Mouse (Mus musculus): Measurements from ENCODE around the gene Fbxl18. TPM values are rescaled to one million over a fixed set of nuclear protein-coding genes. Genes with fewer than 3 reads are reported as not detected.

The Fbxl18 gene
- total and polyA plus RNA-seq, 3 experiments: 4.6 to 7.4 TPM; not detected in 1

- Histone ChIP-seq H3K27me3 (ENCODE audit: control insufficient read depth in 1 of 2, insufficient read depth in 2 of 2, low read length in 2 of 2) (no peaks in the 10 kb centered on the region), H3K79me2 (ENCODE audit: control insufficient read depth, insufficient read depth, low read length, poor library complexity) (no peaks in the 10 kb centered on the region), H3K4me3 (ENCODE audit: control insufficient read depth in 1 of 2, insufficient read depth in 1 of 2, low read depth in 2 of 2, low read length in 2 of 2) (no peak overlapping the region), H3K9me3 (replicated peaks; ENCODE audit: insufficient read depth, low read length) (no peaks in the 10 kb centered on the region), H3K4me1 (ENCODE audit: control insufficient read depth in 1 of 2, insufficient read depth in 2 of 2, low read length in 2 of 2) (no peaks in the 10 kb centered on the region), H3K27ac (ENCODE audit: control insufficient read depth, low read depth, low read length) (no peak overlapping the region), H3K36me3 (ENCODE audit: control insufficient read depth in 1 of 2, insufficient read depth in 2 of 2, low read length in 2 of 2) (no peaks in the 10 kb centered on the region), H3K9ac (ENCODE audit: control insufficient read depth, low read depth, low read length, poor library complexity, severe bottlenecking) (no peak overlapping the region)
- DNase-seq (ENCODE audit: low read depth, low spot score): no peak
- TF ChIP-seq SIN3A (IDR thresholded peaks at IDR 0.05; ENCODE audit: low read length) (no peak), USF1 (IDR thresholded peaks at IDR 0.05; ENCODE audit: low read depth, low read length) (no peak), RCOR1 (IDR thresholded peaks at IDR 0.05; ENCODE audit: low read depth, low read length) (no peak), MXI1 (IDR thresholded peaks at IDR 0.05; ENCODE audit: low read depth, low read length) (no peak), POLR2AphosphoS5 (IDR thresholded peaks at IDR 0.05; ENCODE audit: borderline replicate concordance, low read depth, low read length) (no peak), MAZ (IDR thresholded peaks at IDR 0.05; ENCODE audit: low read depth, low read length) (no peak), RAD21 (IDR thresholded peaks at IDR 0.05; ENCODE audit: low read depth, low read length) (no peak), ZC3H11A (IDR thresholded peaks at IDR 0.05; ENCODE audit: low read depth, low read length) (no peak), HCFC1 (IDR thresholded peaks at IDR 0.05; ENCODE audit: low read depth, low read length) (no peak), MYB (IDR thresholded peaks at IDR 0.05; ENCODE audit: low read depth, low read length) (no peak)
Observed at GRCm38 (mm10) chr5:142886761-142887160, 8.5 kb downstream of the Fbxl18 start.

- Histone ChIP-seq H3K27ac (ENCODE audit: control insufficient read depth, low read depth, low read length) (no peak overlapping the region), H3K9ac (ENCODE audit: control insufficient read depth, low read depth, low read length, poor library complexity, severe bottlenecking) (no peak overlapping the region), H3K4me1 (ENCODE audit: control insufficient read depth in 1 of 2, insufficient read depth in 2 of 2, low read length in 2 of 2) (no peaks in the 10 kb centered on the region), H3K4me3 (ENCODE audit: control insufficient read depth in 1 of 2, insufficient read depth in 1 of 2, low read depth in 2 of 2, low read length in 2 of 2) (no peak overlapping the region), H3K79me2 (ENCODE audit: control insufficient read depth, insufficient read depth, low read length, poor library complexity) (no peaks in the 10 kb centered on the region), H3K27me3 (ENCODE audit: control insufficient read depth in 1 of 2, insufficient read depth in 2 of 2, low read length in 2 of 2) (no peaks in the 10 kb centered on the region), H3K36me3 (ENCODE audit: control insufficient read depth in 1 of 2, insufficient read depth in 2 of 2, low read length in 2 of 2) (no peaks in the 10 kb centered on the region), H3K9me3 (replicated peaks; ENCODE audit: insufficient read depth, low read length) (no peaks in the 10 kb centered on the region)
- no peak for TF ChIP-seq E2F4 (IDR thresholded peaks at IDR 0.05; ENCODE audit: borderline replicate concordance, low read depth, low read length)
- TF ChIP-seq ZMIZ1 (IDR thresholded peaks at IDR 0.05; ENCODE audit: low read depth, low read length): no peak
- no peak for TF ChIP-seq USF1 (IDR thresholded peaks at IDR 0.05; ENCODE audit: low read depth, low read length)
- no peak for TF ChIP-seq TCF12 (IDR thresholded peaks at IDR 0.05; ENCODE audit: low read depth, low read length)
- no peak for TF ChIP-seq POLR2AphosphoS5 (IDR thresholded peaks at IDR 0.05; ENCODE audit: borderline replicate concordance, low read depth, low read length)
- TF ChIP-seq POLR2AphosphoS2 (IDR thresholded peaks at IDR 0.05; ENCODE audit: low read length): no peak
- no peak for TF ChIP-seq RAD21 (IDR thresholded peaks at IDR 0.05; ENCODE audit: low read depth, low read length)
- TF ChIP-seq MYB (IDR thresholded peaks at IDR 0.05; ENCODE audit: low read depth, low read length): no peak
- no peak for TF ChIP-seq MAFK (IDR thresholded peaks at IDR 0.05; ENCODE audit: borderline replicate concordance, low read depth, low read length)
- no peak for TF ChIP-seq ETS1 (IDR thresholded peaks at IDR 0.05; ENCODE audit: low read depth, low read length)
- no peak for TF ChIP-seq RCOR1 (IDR thresholded peaks at IDR 0.05; ENCODE audit: low read depth, low read length)
- no peak for TF ChIP-seq TBP (IDR thresholded peaks at IDR 0.05; ENCODE audit: low read depth, low read length)
- TF ChIP-seq MYC (IDR thresholded peaks at IDR 0.05; ENCODE audit: low read depth, low read length): no peak
- TF ChIP-seq ELF1 (IDR thresholded peaks at IDR 0.05; ENCODE audit: low read depth, low read length): no peak
- no peak for TF ChIP-seq CTCF (IDR thresholded peaks at IDR 0.05 in 2 of 3, conservative IDR thresholded peaks at IDR 0.05 in 1 of 3; ENCODE audit: control insufficient read depth in 1 of 3, insufficient read depth in 1 of 3, low read depth in 2 of 3, low read length in 3 of 3, poor library complexity in 1 of 3, severe bottlenecking in 1 of 3)
- TF ChIP-seq TAL1 (IDR thresholded peaks at IDR 0.05; ENCODE audit: low read length): no peak
- no peak for TF ChIP-seq EP300 (IDR thresholded peaks at IDR 0.05; ENCODE audit: low read depth in 1 of 2, low read length in 2 of 2)
- no peak for TF ChIP-seq NRF1 (IDR thresholded peaks at IDR 0.05; ENCODE audit: insufficient read depth, low read depth, low read length, poor library complexity, severe bottlenecking)
- TF ChIP-seq CHD2 (IDR thresholded peaks at IDR 0.05; ENCODE audit: low read length): no peak
- no peak for DNase-seq (ENCODE audit: low read depth, low spot score)
Observed at GRCm38 (mm10) chr5:142886181-142886580, 9.0 kb downstream of the Fbxl18 start.
